Mouse (Mus musculus) common myeloid progenitor, adult 5-6 weeks (primary cell): ENCODE data around the gene Ntpcr. TPM values are rescaled to one million over a fixed set of nuclear protein-coding genes. Genes with fewer than 3 reads are reported as not detected.

Experiments
- ATAC-seq: replicated peaks from 2 replicates; pipeline ENCODE4 v1.8.0; 2016; ENCODE audit warnings: low read depth, mild to moderate bottlenecking, moderate TSS enrichment, inconsistent platforms; ENCODE audit not compliant: poor library complexity, severe bottlenecking
- total RNA-seq: library from RNA; stranded (forward); fragments of 200-1000, 187-1606 nt; gene quantifications from 2 replicates; pipeline ENCODE4 v1.2.3, GENCODE M21; 2017

Ntpcr gene
- 22.8 and 35.2 TPM in 2 replicates for total RNA-seq

- no peak for ATAC-seq
Observed at GRCm38 (mm10) chr8:125729746-125730145, at the start of gene Ntpcr. Gene Ntpcr, plus strand, starts transcription at chr8:125729963.

GRCm38 (mm10) chr8:125680851-125681408 is 48.8 kb upstream of the Ntpcr start:
- ATAC-seq, result no peak

GRCm38 (mm10) chr8:125685216-125685760 is 44.5 kb upstream of the Ntpcr start:
- no peak for ATAC-seq

GRCm38 (mm10) chr8:125686221-125686865 is 43.4 kb upstream of the Ntpcr start:
- ATAC-seq, result no peak

GRCm38 (mm10) chr8:125690166-125690915 is 39.4 kb upstream of the Ntpcr start:
- ATAC-seq, result no peak

- no peak for ATAC-seq
Observed at GRCm38 (mm10) chr8:125690961-125691360, 38.8 kb upstream of the Ntpcr start.

GRCm38 (mm10) chr8:125692447-125692846 is 37.3 kb upstream of the Ntpcr start:
- no peak for ATAC-seq

GRCm38 (mm10) chr8:125693197-125693596 is 36.6 kb upstream of the Ntpcr start:
- no peak for ATAC-seq

GRCm38 (mm10) chr8:125695951-125696350 is 33.8 kb upstream of the Ntpcr start:
- no peak for ATAC-seq

- no peak for ATAC-seq
Observed at GRCm38 (mm10) chr8:125699391-125700025, 30.3 kb upstream of the Ntpcr start.

- ATAC-seq, result no peak
Observed at GRCm38 (mm10) chr8:125700407-125700806, 29.4 kb upstream of the Ntpcr start.

GRCm38 (mm10) chr8:125702868-125703473 is 26.8 kb upstream of the Ntpcr start:
- ATAC-seq, result no peak

GRCm38 (mm10) chr8:125704434-125704833 is 25.3 kb upstream of the Ntpcr start:
- ATAC-seq, result no peak

GRCm38 (mm10) chr8:125705816-125706215 is 23.9 kb upstream of the Ntpcr start:
- no peak for ATAC-seq

GRCm38 (mm10) chr8:125709171-125709570 is 20.6 kb upstream of the Ntpcr start:
- no peak for ATAC-seq

- ATAC-seq, result peak; percentile 72
Observed at GRCm38 (mm10) chr8:125711514-125711913, 18.2 kb upstream of the Ntpcr start.

- no peak for ATAC-seq
Observed at GRCm38 (mm10) chr8:125716211-125716610, 13.6 kb upstream of the Ntpcr start.

- no peak for ATAC-seq
Observed at GRCm38 (mm10) chr8:125716613-125717012, 13.2 kb upstream of the Ntpcr start.

GRCm38 (mm10) chr8:125718914-125719313 is 10.8 kb upstream of the Ntpcr start:
- ATAC-seq, result peak; percentile 45; the same call in 1 of the 2 replicates

- ATAC-seq, result no peak
Observed at GRCm38 (mm10) chr8:125722675-125723074, 7.1 kb upstream of the Ntpcr start.
